Mouse (Mus musculus) thymus, adult 2 months (tissue): ENCODE measurements around the gene Lrrc57.

Experiments used
- CTCF ChIP-seq: fragments of 200-500 bp; IDR thresholded peaks from 2 replicates; pipeline ENCODE4 v1.5.1; 2012; ENCODE audit warnings: mild to moderate bottlenecking, control low read depth, low read length, moderate library complexity, borderline replicate concordance; ENCODE audit not compliant: control insufficient read depth, poor library complexity, insufficient read depth; ENCODE audit errors: extremely low read depth
- POLR2A ChIP-seq: fragments of 200-500 bp; IDR thresholded peaks from 2 replicates; pipeline ENCODE4 v1.6.1; 2012; ENCODE audit warnings: mild to moderate bottlenecking, low read length, control low read depth, moderate library complexity; ENCODE audit not compliant: control insufficient read depth, poor library complexity, insufficient read depth; ENCODE audit errors: extremely low read depth

DNA sequence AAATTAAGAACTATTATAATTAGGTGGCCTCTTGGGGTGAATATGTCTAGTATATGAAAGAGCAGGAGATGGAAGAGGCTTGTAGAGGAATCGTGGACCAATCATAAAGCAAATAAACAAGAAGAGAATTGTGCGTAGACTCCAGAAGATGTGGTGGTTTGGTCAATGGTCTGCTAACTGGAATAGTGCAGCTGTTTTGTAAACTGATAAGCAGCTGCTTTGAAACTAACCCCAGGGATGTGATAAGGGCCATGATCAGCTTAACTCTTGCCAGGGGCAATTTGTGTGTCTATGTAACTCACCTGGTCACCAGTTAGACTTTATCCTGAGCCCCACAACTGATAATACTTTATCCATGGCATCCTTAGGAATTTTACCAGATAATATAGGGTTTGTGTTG lies 22.2 kb upstream of the Lrrc57 start:
- TF ChIP-seq CTCF = no peak
- TF ChIP-seq POLR2A = no peak
